Mouse (Mus musculus) CH12.LX (cell line): ENCODE results near the gene B4galnt4.
A peak's percentile ranks its signal among the peaks of the same experiment; 100 is the strongest.

ENCODE experiments used
- CTCF ChIP-seq, 2 experiments: IDR thresholded peaks in 1 of 2; conservative IDR thresholded peaks in 1 of 2; 2 replicates each; pipeline ENCODE4 v1.5.1; 2011 to 2012; ENCODE audit warnings: low read depth in 2 of 2, low read length in 2 of 2, improper control_type of control experiment in 1 of 2, inconsistent platforms in 1 of 2, mild to moderate bottlenecking in 1 of 2, moderate library complexity in 1 of 2
- EP300 ChIP-seq: IDR thresholded peaks from 2 replicates; pipeline ENCODE4 v1.6.1; 2011; ENCODE audit warnings: low read length, improper control_type of control experiment
- MAX ChIP-seq: IDR thresholded peaks from 2 replicates; pipeline ENCODE4 v1.6.1; 2011; ENCODE audit warnings: low read length, improper control_type of control experiment
- NRF1 ChIP-seq: IDR thresholded peaks from 2 replicates; pipeline ENCODE4 v1.6.1; 2014; ENCODE audit warnings: low read depth, mild to moderate bottlenecking, inconsistent platforms, low read length, improper control_type of control experiment, moderate library complexity
- PAX5 ChIP-seq: IDR thresholded peaks from 2 replicates; pipeline ENCODE4 v1.6.1; 2012; ENCODE audit warnings: low read length, inconsistent platforms, mixed read lengths
- POLR2A ChIP-seq: IDR thresholded peaks from 2 replicates; pipeline ENCODE4 v1.6.1; 2011; ENCODE audit warnings: low read depth, mild to moderate bottlenecking, improper control_type of control experiment, low read length
- RCOR1 ChIP-seq: conservative IDR thresholded peaks from 2 replicates; pipeline ENCODE4 v1.6.1; 2012; ENCODE audit warnings: low read depth, mild to moderate bottlenecking, inconsistent platforms, low read length, improper control_type of control experiment
- SMC3 ChIP-seq: IDR thresholded peaks from 2 replicates; pipeline ENCODE4 v1.6.1; 2011; ENCODE audit warnings: low read depth, low read length, improper control_type of control experiment
- UBTF ChIP-seq: IDR thresholded peaks from 2 replicates; pipeline ENCODE4 v1.6.1; 2012; ENCODE audit warnings: low read depth, mild to moderate bottlenecking, inconsistent platforms, low read length, improper control_type of control experiment, moderate library complexity

GRCm38 (mm10) chr7:141048226-141049218 lies 12.4 kb upstream of the B4galnt4 start:
- no peak; the same call in 1 of the 2 replicates for TF ChIP-seq MAX
- peak; percentile 99 for TF ChIP-seq SMC3
- no peak for TF ChIP-seq NRF1
- TF ChIP-seq RCOR1, result 0 out of 2 replicates have a peak, but pooled peaks have one; percentile 25
- no peak for TF ChIP-seq PAX5
- no peak for TF ChIP-seq POLR2A
- peak; percentile 35 to 99; a peak in 3 of 4 replicates for TF ChIP-seq CTCF (conservative IDR thresholded peaks at IDR 0.05 in 1 of 2, IDR thresholded peaks at IDR 0.05 in 1 of 2; ENCODE audit: low read depth in 2 of 2, low read length in 2 of 2)
- TF ChIP-seq EP300, result no peak
- no peak for TF ChIP-seq UBTF
